Mouse (Mus musculus) frontal cortex, adult (tissue): ENCODE data around the gene Ms4a5.

Experiments
- ATAC-seq: cut with Nextera tagmentation; 2 replicates; pipeline ENCODE4 v1.9.2; 2017; ENCODE audit warnings: mild to moderate bottlenecking, moderate library complexity, mixed read lengths; ENCODE audit not compliant: low TSS enrichment

Gene Ms4a5

GRCm38 (mm10) chr19:11232348-11232747 lies 51.3 kb downstream of the Ms4a5 start, which contains the start of gene Ms4a12:
TSS of gene Ms4a12 (minus strand) at chr19:11232448.
- ATAC-seq, result no peak
